Mouse (Mus musculus) spleen, adult 2 months (tissue): Measurements from ENCODE around the gene Erc2.

Source experiments
- CTCF ChIP-seq: fragments of 200-500 bp; IDR thresholded peaks from 2 replicates; pipeline ENCODE4 v1.5.1; 2011; ENCODE audit warnings: mild to moderate bottlenecking, inconsistent platforms; ENCODE audit not compliant: insufficient read depth, insufficient read length, insufficient replicate concordance; ENCODE audit errors: extremely low read depth
- POLR2A ChIP-seq: fragments of 200-500 bp; IDR thresholded peaks from 2 replicates; pipeline ENCODE4 v1.6.1; 2011; ENCODE audit warnings: low read depth, low read length, inconsistent platforms

- TF ChIP-seq CTCF (no peak), POLR2A (no peak)
Measured at GRCm38 (mm10) chr14:28267367-28267766, 645.1 kb downstream of the Erc2 start.
